Comparison of ENCODE assay signal across 20 mouse cellular contexts in genomic region chr5:23661191-23661590, GRCm38 (mm10).
"Had no signal": no experiment of that assay in that cellular context is flagged by ENCODE, and none has a peak within 500 bp of the region (broad histone marks: within the 10 kb centered on the region; RNA-seq: fewer than 3 reads in every experiment).

No protein-coding gene starts in this region.

- H3K4me3 ChIP-seq: kidney, embryonic 15.5 days; left cerebral cortex, adult 2 months; limb, embryonic 12.5 days; limb, embryonic 15.5 days; liver, embryonic 12.5 days; megakaryocyte, embryonic 14.5 days had no signal

- DNase-seq: kidney, adult 8-10 months; kidney, postnatal 10 days; kidney, postnatal 36 days; layer of hippocampus, postnatal 36 days; left cerebral cortex, postnatal 4 days; lung, adult 2 months; midbrain, embryonic 14.5 days; right cerebral cortex, postnatal 4 days; thymus, adult 2 months; thymus, postnatal 14 days; thymus, postnatal 4 days had no signal

- H3K36me3 ChIP-seq: kidney, embryonic 15.5 days; limb, embryonic 15.5 days; liver, embryonic 12.5 days had no signal

- H3K9ac ChIP-seq: kidney, embryonic 15.5 days; limb, embryonic 12.5 days; limb, embryonic 15.5 days; liver, embryonic 12.5 days had no signal

- H3K27me3 ChIP-seq: kidney, embryonic 15.5 days; limb, embryonic 12.5 days; limb, embryonic 15.5 days; liver, embryonic 12.5 days; megakaryocyte, embryonic 14.5 days had no signal

- H3K4me2 ChIP-seq: kidney, embryonic 15.5 days; limb, embryonic 12.5 days; limb, embryonic 15.5 days; liver, embryonic 12.5 days; midbrain, embryonic 11.5 days had no signal

- H3K4me1 ChIP-seq: kidney, embryonic 15.5 days; limb, embryonic 12.5 days; limb, embryonic 15.5 days; liver, embryonic 12.5 days had no signal

- H3K27ac ChIP-seq: kidney, embryonic 15.5 days; left cerebral cortex, adult 2 months; limb, embryonic 12.5 days; limb, embryonic 15.5 days; liver, embryonic 12.5 days; stomach, postnatal 0 days had no signal

- H3K9me3 ChIP-seq: kidney, embryonic 15.5 days; limb, embryonic 12.5 days; limb, embryonic 15.5 days; liver, embryonic 12.5 days; megakaryocyte, embryonic 14.5 days had no signal

- ATAC-seq: liver, embryonic 12.5 days; lung, postnatal 0 days had no signal
